Mouse (Mus musculus) 3134 (cell line): Measurements from ENCODE around the gene Enox1.
A peak's percentile ranks its signal among the peaks of the same experiment; 100 is the strongest.

Experiments used
- DNase-seq: peaks from one replicate; pipeline ENCODE4 v3.0.0-alpha.2; 2011; ENCODE audit warnings: low spot score; ENCODE audit not compliant: insufficient read length; ENCODE audit errors: extremely low read depth

Enox1 gene

DNA sequence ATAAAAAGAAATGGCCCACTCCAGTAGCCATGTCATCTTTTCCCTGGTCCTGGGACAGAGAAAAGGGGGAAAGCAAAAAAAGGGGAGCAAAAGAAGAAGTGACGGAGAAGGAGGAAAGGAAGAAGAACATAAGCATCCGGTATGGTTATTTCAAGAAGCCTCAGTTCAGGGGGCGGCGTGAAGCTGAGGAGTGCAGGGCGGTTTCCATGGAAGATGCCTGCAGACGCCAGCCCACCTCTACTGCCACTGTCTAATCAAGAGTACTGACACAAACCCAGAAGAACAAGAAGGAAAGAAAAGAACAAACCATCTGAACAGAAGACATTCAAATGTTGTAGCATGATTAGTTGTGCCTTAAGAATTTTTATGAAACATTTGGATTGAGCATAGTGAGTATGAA is 490.5 kb downstream of the Enox1 start:
- DNase-seq, result no peak

DNA sequence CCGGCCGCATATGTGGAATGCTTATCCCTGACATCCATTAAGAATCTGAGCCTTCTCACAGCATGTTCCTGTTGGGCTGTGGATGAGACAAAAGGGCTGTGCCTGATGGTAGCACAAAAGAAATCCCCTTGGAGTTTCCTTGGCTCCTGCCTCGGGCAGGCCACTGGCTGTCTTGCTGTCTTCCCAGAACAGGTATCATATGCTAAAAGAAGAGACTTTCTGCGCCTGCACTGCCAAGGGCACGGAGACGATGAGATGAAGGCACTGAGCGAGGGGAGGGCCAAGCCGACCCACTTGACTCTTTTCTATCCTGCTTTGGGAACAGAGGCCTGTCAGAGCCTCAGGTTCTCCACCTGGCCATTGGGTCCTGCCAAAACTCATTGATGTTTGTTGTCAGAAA is 491.7 kb downstream of the Enox1 start:
- no peak for DNase-seq

DNA sequence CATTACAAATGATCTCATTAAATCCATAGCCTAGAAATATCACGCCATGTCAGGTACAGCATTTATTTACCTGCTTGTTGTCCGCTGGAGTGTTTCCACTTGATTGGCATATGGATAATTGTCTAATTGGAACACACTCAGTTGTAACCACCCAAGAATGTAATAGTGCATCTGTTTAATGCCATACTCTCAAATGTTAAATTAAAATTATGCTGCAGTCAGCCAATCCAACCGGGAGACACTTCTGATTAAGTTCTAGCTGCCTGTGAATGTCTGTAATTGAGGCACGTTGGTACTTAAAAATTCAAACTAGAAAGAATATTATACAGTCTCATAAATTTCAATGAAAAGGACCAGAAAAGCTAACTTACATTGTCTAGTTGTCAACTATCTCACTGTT is 502.2 kb downstream of the Enox1 start:
- DNase-seq, result no peak

GRCm38 (mm10) chr14:77662273-77662672 is 505.7 kb downstream of the Enox1 start:
- no peak for DNase-seq

GRCm38 (mm10) chr14:77662994-77663393 is 506.4 kb downstream of the Enox1 start:
- DNase-seq, result no peak

GRCm38 (mm10) chr14:77668096-77668495 is 511.5 kb downstream of the Enox1 start:
- no peak for DNase-seq

GRCm38 (mm10) chr14:77669494-77669893 is 512.9 kb downstream of the Enox1 start:
- no peak for DNase-seq

DNA sequence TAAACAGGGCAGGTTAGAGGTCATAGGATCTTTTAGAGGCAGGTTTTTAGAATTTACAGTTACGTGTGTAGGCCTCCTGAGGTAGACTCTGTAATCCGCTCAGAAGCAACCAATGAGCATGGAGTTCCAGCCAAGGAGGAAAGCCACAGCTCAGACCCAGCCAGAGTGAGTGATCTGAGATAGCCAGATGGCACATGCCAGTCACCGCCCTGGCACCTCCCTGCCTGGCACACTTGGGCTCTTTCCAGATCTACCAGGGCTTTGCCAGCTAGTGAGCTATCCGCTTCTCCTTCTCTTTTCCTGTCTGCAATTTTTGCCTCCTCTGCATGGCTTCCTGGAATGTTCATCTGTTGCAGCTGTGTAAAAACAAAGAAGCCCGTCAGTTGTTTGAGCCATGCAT is 514.4 kb downstream of the Enox1 start:
- peak; percentile 15 for DNase-seq

GRCm38 (mm10) chr14:77671961-77672360 is 515.4 kb downstream of the Enox1 start:
- no peak for DNase-seq

- DNase-seq, result no peak
Measured at GRCm38 (mm10) chr14:77673138-77673537, 516.6 kb downstream of the Enox1 start.

DNA sequence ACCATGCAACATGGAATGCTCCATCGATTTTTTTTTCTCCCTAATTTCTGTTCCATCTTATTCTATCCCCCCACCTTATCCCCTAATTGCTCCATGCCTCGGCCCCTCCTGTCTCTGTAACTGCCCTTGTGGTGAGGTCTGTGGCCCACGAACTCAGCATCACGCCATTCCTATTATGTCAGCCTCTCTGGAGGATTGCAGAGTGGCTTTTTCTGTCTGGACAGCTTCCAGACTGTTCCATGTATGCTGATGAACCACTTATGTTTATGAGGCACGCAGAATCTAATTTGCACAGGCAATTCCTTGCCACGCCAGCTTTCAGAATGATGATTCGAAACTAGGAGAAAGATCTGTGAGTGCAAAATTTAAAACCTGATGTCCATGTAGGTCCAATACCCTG is 521.4 kb downstream of the Enox1 start:
- peak; percentile 7 for DNase-seq

- DNase-seq, result no peak
Measured at GRCm38 (mm10) chr14:77679877-77680276, 523.3 kb downstream of the Enox1 start.

GRCm38 (mm10) chr14:77682888-77683555 is 526.5 kb downstream of the Enox1 start:
- no peak for DNase-seq

DNA sequence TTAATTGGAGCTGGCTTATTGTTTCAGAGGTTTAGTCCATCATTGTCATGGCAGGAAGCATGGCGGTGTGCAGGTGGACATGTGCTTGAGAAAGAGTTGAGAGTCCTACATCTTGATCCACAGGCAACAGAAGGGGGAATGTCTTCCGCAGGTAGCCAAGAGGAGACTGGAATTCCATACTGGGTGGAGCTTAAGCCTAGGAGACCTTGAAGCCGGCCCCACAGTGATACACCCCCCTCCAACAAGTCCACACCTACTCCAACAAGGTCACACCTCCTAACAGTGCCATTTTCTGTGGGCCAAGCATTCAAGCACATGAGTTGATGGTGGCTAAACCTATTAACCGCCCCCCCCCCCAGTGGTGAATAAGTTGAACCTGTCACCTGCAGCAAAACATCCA is 533.3 kb downstream of the Enox1 start:
- no peak for DNase-seq

DNA sequence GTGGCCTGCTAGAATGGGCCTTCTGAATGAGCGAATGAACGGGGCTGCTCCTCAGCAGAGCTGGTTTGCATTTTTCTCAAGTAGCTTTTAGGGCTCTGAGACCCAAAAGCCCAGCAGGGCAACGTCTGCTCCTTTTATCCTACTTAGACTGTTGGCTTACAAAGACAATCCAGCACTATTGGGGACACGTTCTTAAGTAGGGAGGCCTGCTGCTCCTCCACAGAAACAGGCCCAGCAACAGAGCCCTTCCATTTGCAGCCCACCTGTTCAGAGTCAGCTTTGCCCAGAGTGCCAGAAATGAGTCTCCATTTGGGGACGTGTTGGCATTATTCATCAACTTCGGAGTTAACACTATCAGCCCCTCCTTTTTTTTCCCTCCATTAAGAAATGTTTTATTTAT is 548.4 kb downstream of the Enox1 start:
- no peak for DNase-seq

GRCm38 (mm10) chr14:77706511-77707246 is 550.1 kb downstream of the Enox1 start:
- DNase-seq, result no peak

- DNase-seq, result no peak
Measured at GRCm38 (mm10) chr14:77707279-77707678, 550.7 kb downstream of the Enox1 start.

GRCm38 (mm10) chr14:77708354-77709150 is 552.0 kb downstream of the Enox1 start:
- no peak for DNase-seq

- DNase-seq, result no peak
Measured at GRCm38 (mm10) chr14:77714931-77715535, 558.5 kb downstream of the Enox1 start.

GRCm38 (mm10) chr14:77716981-77717380 is 560.4 kb downstream of the Enox1 start:
- no peak for DNase-seq

DNA sequence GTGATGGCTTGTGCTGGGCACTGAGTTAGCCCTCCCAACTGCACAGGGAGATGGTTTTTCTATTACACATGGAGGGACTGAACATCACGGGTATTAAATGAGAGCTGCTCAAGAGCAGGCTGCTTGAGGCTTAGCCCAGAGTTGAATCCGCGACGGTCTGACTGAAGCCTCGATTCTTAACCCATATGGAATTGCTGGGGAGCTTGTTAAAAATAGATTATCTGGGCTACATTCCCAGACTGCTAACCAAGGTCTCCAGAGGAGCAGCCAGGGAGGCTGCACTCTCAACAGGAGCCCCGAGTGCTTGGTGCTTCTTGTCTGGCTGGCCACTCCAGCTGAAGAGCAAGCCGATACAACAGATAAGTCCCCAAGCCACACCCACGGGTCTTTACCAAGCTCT is 562.3 kb downstream of the Enox1 start:
- DNase-seq, result no peak
